Mouse (Mus musculus): ENCODE data around the gene Dcun1d5.
"Not testable (repeated sequence)": the region's sequence is repeated elsewhere in the genome, so short reads cannot be mapped to it uniquely, and the experiment has no call there.

Dcun1d5 gene

DNA sequence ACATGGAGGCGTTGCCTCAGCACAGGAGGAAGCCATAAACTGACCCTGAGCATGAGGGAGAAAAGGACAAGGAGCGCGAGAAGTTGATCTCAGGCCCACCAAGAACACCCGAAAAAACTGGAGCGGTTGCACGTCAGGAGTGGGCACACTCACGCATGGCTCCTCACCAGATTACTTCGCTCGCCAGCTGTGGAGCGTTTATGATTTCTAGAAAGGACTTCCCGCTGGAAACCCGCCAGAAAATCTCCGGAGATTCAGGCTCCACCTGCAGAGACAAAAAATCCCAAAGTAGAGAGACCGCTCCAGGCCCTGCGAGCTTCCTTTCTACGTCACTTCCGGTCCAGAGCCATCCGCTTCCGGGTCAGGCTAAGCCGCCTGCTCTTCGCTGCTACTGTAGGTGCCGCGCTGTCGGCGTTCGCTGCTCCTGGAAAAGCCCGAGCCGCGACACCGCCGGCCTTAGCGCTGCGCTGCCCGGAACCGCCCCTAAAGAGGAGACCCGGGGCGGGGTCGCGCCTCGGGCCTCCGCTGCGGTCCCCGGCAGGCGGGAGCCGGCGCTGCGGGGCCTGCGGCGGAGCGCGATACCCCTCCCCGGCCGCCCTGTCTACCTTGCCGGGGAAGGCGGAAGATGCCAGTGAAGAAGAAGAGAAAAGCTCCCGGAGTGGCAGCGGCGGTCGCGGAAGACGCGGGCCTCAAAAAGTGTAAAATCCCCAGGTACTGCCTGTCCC is at the start of gene Dcun1d5, which contains the start of gene Dync2h1:
Gene Dcun1d5, plus strand, starts transcription at position 349 of the 725 bp plus-strand sequence.
Gene Dync2h1, minus strand, starts transcription at position 275 of the 725 bp plus-strand sequence.
- DNase-seq (ENCODE audit: low spot score) = peak; percentile 82

DNA sequence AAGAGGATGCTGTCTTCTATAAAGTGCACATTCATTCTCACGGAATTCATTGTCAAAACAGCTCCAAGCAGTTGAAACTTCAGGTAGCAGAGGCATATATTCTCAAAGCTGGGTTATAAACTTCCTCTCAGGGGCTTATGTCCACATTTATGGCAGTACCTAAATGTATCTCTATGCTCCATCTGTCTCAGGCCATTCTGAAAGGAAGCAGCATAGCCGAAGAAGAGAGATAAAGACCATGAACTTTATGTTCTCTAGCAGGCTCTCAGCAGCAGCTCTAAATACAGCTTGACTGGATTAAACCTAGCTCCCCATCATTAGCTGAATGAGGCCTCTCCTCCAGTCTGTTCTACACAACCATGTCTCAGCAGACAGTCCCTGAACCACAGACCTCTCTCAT is 29.9 kb upstream of the Dcun1d5 start:
- no peak for DNase-seq (ENCODE audit: low spot score)

DNA sequence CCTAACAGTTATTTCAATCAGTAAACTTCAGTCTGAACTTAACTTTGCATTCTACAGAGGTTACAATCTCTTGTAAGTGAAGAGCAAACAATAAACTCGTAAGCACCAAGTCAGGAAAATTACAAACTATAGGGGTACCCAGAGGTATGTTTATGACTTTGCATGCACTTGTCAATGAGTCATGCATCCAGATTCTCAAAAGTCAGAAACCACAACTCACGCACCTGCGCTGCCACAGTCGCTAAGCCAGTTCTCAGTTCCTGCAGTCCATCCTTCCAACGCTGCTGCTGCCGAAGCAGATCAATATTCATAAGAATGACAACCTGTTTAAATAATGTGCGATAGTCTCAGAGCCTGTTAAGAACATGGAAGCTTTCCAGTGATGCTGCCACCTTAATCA is 25.7 kb upstream of the Dcun1d5 start:
- DNase-seq (ENCODE audit: low spot score) = no peak

DNA sequence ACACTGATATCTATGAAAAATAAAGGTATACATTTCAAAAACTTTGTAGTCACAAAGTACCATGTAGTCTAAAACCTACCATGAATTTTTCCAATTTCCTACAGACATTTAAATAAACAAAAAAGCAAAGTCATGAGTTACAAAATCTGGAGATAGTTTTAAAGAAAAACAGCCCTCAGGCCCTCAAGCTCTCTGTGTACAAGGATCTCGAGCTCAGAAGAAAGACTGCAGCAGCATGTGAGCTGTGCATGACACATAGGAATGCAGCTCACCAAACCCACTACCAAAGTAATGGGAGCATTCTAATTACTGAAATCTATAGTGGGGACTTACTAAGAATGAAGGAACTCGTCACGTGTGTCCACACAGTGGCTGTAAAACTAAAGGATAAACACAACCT is 24.6 kb upstream of the Dcun1d5 start:
- DNase-seq (ENCODE audit: low spot score) = no peak

DNA sequence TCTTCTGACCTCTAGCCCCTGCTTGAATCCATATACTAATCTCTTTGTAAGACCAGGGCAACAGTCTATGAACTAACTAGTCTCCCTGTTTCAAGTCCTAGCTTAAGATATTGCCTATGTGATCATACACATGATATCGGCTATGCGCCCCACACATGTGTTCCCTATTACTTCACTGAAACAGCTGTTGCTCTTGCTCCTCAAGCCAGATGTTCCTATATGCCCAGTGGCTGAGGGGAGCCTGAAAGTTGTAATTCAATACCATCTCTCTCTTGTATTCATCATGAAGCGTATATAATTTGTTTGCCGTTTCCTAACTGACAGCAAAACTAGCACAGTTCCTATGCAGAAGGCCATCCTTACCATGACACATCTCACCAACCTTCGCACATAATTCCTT is 23.6 kb upstream of the Dcun1d5 start:
- no peak for DNase-seq (ENCODE audit: low spot score)

DNA sequence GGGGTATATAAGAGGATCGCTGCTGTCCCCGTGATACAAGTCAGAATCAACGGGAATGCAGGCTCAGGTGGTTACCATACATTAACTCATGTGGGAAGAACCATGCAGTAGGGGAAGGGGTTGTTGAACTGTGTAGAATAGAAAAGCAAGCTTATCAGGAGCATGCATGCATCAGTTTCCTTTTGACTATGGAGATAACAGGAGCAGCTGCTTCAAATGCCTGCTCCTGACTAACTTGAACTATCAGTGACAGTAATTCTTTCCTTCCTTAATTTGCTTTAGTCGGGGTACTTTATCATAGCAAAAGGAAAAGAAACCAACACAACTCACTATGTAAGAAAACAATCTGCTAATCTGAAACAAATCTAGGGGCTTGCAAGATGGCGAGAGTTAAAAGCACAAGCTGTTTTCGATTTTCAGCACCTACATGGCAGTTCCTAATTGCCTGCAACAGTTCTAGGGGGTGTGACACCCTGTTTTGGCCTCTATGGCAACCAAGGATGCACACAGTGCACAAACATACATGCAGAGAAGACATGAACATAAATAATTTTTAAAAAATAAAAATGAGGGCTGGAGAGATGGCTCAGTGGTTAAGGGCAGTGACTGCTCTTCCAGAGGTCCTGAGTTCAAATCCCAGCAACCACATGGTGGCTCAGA is 16.9 kb upstream of the Dcun1d5 start:
- DNase-seq (ENCODE audit: low spot score) = no peak

DNA sequence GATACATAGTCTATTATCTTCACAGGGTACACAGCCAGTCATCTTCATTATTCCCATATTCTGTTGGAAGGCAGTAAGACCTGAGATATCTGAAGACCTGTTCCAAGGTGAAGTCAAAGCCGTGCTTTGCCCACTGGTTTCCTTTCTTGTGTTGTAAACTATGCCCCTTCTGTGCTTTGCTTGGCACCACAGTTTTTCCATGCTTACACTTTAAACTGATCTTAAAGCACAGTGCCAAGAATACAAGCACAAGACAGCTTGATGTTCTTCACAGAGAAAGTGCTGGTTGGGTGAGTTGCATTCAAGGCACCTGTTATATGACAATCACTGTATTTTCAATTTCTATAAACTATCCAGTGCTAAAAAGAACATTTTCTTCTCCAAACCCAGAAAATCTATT is 10.6 kb upstream of the Dcun1d5 start:
- DNase-seq (ENCODE audit: low spot score) = no peak

DNA sequence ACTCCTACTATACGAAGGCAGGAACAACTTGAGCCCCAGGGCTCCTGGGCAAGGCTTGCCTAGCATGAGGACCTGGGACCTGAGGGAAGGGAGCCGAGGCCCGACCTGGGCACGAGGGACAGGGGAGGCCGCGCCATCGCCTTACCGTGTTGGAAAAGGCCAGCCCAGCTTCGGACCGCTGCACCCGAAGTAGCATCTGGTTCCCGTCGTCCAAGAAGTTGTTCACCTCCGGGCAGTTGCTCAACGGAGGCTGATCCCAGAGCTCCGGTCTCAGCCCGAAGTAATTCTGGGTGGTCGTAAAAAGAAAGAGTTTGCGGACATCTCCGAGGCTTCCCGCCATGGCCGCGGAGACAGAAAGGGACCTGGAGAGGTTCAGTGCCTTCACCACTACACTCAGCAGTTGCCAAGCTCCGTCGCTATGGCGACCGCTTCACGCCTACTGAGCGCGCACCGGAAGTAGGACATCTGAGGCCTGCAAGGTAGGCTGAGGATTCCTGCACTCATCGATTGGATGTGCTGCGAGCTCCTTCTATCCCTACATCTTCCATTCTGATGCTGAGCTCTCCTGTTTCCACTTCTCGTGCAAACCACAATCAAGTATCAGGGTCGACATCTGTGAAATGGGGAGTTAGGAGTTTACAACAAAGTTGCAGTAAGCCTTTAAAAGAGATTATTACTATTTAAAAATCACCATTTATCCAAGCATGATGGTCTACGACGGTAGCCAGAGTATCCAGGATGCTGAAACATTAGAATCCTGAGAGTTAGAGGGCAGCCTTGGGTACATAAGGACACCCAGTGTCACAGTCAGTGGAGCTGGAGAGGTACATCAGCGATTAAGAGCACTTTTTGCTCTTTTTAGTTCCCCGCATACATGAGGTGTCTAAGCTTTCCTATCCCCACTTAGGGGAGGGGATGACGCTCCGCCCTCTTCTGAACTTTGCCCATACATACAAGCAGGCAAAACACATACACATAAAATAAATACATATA is 7.4 kb upstream of the Dcun1d5 start:
- peak; percentile 79 for DNase-seq (ENCODE audit: low spot score)

DNA sequence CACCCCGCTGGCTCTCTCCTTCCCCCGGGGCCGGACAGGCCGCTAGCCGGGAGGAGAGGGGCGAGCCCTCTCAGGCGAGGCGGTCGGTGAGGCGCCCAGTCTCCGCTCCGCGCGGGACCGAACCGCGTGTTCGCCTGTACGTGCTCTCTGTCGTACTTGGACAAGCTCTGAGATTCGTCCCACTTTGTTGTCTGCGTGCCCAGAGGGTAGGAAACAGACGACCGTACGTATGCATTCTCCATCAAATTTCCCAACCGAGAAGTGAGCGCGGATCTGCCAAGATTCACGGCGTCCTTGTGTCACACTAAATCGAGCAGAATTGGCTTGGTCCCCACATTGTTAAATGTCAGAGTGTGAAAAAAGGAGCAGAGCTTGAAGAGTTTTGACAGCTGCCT is 574 bp downstream of the Dcun1d5 start:
- peak; percentile 5 for DNase-seq (ENCODE audit: low spot score)

DNA sequence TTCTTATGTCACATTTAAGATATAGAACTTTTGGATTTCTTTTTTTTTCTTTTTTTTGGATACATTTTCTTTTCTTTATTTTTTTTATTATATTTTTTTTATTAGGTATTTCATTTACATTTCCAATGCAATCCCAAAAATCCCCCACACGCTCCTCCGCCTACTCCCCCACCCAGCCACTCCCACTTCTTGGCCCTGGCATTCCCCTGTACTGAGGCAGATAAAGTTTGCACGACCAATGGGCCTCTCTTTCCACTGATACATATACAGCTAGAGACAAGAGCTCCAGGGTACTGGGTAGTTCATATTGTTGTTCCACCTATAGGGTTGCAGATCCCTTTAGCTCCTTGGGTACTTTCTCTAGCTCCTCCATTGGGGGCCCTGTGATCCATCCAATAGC is 6.4 kb downstream of the Dcun1d5 start:
- DNase-seq (ENCODE audit: low spot score) = not testable (repeated sequence)

DNA sequence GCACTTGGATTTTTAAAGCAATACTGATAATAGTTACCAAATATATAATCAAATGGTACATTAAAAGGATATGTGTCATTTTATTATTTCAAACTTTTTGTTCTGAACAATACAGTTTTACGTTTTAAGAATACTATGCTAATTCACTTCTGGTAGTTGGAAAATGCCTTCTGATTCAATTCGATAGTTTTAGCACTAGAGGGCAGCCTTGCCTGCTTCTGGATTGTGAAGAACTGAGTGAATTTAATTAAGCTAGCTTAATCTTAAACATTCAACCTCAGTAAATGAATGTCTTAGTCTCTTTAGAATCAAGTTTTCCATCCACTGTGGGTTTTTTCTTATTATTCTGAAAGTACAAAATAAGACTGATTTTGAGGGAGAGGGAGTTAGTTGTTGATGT is 31.9 kb downstream of the Dcun1d5 start:
- DNase-seq (ENCODE audit: low spot score) = peak; percentile 5

DNA sequence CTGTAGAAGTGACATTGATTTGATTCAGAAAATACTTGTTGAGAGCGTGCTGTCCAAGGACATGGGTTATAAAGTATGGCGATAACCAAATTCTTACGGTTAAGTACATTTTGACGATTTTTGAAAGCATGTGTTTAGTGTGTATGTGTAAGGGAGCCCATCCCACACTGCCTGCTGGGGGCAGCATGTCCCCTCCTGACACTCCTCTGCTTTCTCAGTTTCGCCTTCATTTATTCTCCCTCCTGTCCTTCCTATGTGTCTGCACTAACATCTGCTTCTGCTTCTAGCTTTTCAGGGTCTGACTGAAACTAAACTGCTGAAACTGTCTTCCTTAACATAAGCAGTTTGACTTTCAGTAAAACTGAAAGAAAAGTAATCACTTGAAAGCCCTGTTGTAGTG is 36.7 kb downstream of the Dcun1d5 start:
- DNase-seq (ENCODE audit: low spot score) = peak; percentile 6

DNA sequence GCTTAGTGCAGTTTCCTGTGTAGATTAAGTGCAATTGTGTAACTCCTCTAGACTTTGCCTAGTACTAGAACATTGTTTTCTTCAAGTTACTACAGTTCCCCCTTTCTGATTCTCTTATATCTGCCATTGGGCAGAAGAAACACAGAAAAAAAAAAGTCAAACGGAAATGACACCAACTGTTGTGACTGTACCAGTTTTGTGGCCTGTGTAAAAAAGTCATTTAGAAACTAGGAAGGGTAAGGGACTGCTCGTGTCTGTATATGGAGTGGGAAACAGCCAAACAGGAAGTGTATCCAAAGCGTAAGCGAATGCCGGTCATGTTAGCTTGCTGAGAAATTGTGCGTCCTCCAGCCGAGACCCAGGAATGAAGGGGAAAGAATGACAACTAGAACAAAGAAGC is 37.1 kb downstream of the Dcun1d5 start:
- DNase-seq (ENCODE audit: low spot score) = peak; percentile 2

DNA sequence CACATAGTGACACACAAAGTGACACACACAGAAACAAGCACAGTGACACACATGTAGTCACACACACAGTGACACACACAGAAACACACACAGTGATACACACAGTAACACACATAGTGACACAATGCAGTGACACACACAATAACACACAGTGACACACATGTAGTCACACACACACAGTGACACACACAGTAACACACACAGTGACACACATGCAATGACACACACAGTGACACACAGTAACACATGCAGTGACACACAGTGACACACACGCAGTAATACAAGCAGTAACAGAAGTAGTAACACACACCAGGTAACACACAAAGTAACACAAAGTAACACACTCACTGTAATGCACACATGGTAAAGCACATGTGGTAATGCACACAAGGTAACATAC is 54.3 kb downstream of the Dcun1d5 start:
- DNase-seq (ENCODE audit: low spot score) = no peak

DNA sequence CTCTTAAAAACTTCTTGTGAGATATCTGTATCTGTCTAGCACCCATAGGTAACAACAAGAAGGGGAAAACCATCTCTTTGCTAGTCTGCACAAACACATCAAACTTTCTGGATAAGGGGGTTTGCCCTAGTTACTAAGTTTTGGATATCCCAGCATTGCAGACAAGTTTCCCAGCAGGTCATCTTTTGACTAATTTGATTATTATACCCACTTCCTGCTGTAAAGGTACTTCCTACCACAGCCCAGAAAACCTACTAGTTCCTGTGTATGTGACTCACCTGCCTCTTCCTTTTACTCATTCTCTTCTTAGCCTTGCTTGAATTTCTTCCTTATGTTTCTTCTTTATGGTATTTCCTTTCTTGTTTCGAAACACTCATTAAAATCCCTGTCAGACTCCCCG is 55.6 kb downstream of the Dcun1d5 start:
- DNase-seq (ENCODE audit: low spot score) = no peak

DNA sequence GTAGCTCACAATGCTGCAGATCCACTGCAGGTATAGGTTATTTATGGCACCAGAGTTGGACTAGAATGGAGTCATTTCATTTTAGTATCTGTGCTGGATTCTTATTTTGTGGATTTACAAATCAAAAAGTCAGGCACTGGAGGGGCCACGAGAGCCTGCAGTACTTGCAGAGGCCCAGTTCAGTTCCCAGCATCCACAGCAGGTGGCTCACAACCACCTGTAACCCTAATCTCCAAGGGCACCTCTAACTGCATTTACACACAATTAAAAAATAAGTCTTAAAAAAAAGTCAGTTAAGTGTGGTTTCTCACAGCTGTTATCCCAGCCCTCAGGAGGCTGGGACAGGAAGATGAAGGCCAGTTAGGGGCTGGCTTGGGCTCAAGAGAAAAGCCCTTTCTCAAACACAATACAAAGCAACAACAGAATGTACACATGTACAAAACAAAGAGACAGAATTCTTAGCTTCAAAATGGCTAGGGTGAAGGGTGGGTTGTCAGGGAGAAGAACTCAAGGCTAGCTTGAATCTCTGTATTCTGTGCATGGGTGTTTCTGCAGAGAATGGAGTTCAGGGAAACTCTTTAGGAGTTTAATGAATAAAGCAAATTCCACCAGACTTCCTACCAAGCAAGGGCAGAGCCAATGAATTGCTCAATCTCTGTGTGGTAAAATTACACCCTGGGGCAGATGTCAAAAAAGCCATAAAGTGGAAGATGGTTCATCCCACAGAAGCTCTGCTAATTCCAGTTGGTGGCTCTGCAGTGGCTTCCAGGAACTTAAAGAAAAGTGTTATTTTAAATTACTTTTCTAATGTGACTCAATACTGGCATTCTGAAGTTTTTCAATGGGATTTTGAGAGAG is 68.7 kb downstream of the Dcun1d5 start:
- no peak for DNase-seq (ENCODE audit: low spot score)
